Mouse (Mus musculus) mouse embryonic stem cell (cell line): Measurements from ENCODE around the gene Chid1.

Experiments
- in situ Hi-C, 2 experiments: fragments of 300-500 bp; cut with MboI; formaldehyde crosslinking; loops; 1 replicate in 1 of 2; 3 replicates in 1 of 2; pipeline ENCODE4 v1.14.3; 2019 to 2020; ENCODE audit warnings: low sequenced_read_pairs in 2 of 2, low pct_unique_long_range_greater_than_20kb in 1 of 2, mixed read lengths in 1 of 2; ENCODE audit not compliant: unreplicated experiment in 1 of 2

The Chid1 gene

GRCm38 (mm10) chr7:141561682-141562391, 22.2 kb upstream of the Chid1 start, which contains the start of gene Ap2a2:
TSS of gene Ap2a2 (plus strand) at chr7:141562173.
- in situ Hi-C loops, result no loop called here

- in situ Hi-C loops, result no loop called here
Observed at GRCm38 (mm10) chr7:141560471-141560870, 20.8 kb upstream of the Chid1 start.

GRCm38 (mm10) chr7:141559726-141560325, 20.2 kb upstream of the Chid1 start:
- in situ Hi-C loops, result no loop called here

GRCm38 (mm10) chr7:141558946-141559345, 19.3 kb upstream of the Chid1 start:
- in situ Hi-C loops, result no loop called here

GRCm38 (mm10) chr7:141558329-141558776, 18.7 kb upstream of the Chid1 start:
- in situ Hi-C loops, result no loop called here

GRCm38 (mm10) chr7:141550464-141550863, 10.8 kb upstream of the Chid1 start:
- in situ Hi-C loops, result no loop called here

- in situ Hi-C loops, result no loop called here
Observed at GRCm38 (mm10) chr7:141549432-141550061, 9.9 kb upstream of the Chid1 start.

- in situ Hi-C loops, result no loop called here
Observed at GRCm38 (mm10) chr7:141544654-141545053, 5.0 kb upstream of the Chid1 start.

- in situ Hi-C loops, result no loop called here
Observed at GRCm38 (mm10) chr7:141542588-141542987, 2.9 kb upstream of the Chid1 start.

GRCm38 (mm10) chr7:141541681-141542080, 2.0 kb upstream of the Chid1 start:
- in situ Hi-C loops, result no loop called here

- in situ Hi-C loops, result no loop called here
Observed at GRCm38 (mm10) chr7:141540312-141541081, 840 bp upstream of the Chid1 start.

GRCm38 (mm10) chr7:141538852-141539555, 653 bp downstream of the Chid1 start:
- in situ Hi-C loops, result no loop called here

GRCm38 (mm10) chr7:141535570-141535969, 4.1 kb downstream of the Chid1 start:
- in situ Hi-C loops, result no loop called here

GRCm38 (mm10) chr7:141525580-141525925, 14.1 kb downstream of the Chid1 start:
- in situ Hi-C loops, result no loop called here

- in situ Hi-C loops, result no loop called here
Observed at GRCm38 (mm10) chr7:141524760-141525579, 14.7 kb downstream of the Chid1 start.

GRCm38 (mm10) chr7:141524271-141524670, 15.4 kb downstream of the Chid1 start:
- in situ Hi-C loops, result no loop called here

- in situ Hi-C loops, result no loop called here
Observed at GRCm38 (mm10) chr7:141523007-141523406, 16.6 kb downstream of the Chid1 start.

GRCm38 (mm10) chr7:141519795-141520194, 19.9 kb downstream of the Chid1 start:
- in situ Hi-C loops, result no loop called here
